Mouse (Mus musculus): ENCODE results near the gene Ttc23.

DNA sequence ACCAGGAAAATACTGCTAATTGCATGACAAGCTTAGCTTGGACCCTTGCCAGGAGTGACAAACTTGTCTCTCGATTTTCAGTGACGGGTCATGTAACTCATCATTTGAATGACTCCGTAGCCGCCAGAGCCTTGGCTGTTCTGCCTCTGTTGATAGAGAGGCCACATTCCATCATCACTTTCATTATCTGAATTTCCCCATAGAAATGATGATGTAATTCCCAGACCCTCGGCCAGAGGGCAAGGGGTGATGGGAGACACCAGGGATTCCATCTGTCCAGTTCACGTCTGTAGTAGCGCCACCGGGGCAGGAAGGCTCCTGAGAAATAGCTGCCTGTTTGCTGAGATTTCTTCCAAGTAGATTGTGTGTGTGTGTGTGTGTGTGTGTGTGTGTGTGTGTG, 71.6 kb downstream of the Ttc23 start:
- TF ChIP-seq EP300 (IDR thresholded peaks at IDR 0.05; ENCODE audit: insufficient read depth, low read depth, low read length): no peak
- no peak for TF ChIP-seq POLR2A (IDR thresholded peaks at IDR 0.05; ENCODE audit: insufficient read depth, low read length)
